9 mouse cellular contexts compared by ENCODE assay signal in the genomic region with DNA sequence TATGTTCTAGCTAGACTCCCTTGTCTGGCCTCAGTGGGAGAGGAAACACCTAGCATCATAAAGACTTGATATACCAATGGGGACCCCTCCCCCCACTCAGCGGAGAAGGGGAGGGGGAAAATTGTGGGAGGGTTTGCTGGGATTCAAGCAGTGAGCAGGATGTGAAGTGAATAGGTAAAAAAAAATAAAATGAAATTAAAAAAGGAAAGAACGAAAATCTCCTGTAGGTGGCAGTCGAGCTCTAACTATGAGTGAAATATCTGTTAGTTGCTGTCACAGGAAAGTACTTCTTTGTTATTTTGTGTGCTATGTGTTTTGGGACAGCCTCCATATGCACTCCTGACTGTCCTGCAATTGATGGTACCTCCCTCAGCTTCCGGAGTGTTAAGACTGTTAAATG.
A peak's percentile ranks its signal among the peaks of the same experiment; 100 is the strongest.
DNase-seq lines count a peak whose midpoint lies in the region; ATAC-seq and TF ChIP-seq lines count a peak whose summit lies in the region.
"Had no signal": no experiment of that assay in that cellular context is flagged by ENCODE, and none has a peak within 500 bp of the region (broad histone marks: within the 10 kb centered on the region; RNA-seq: fewer than 3 reads in every experiment).

No protein-coding gene starts in this region.

- no peak overlapping the region for H3K9ac ChIP-seq in kidney, postnatal 0 days (ENCODE audit: low read depth, low read length)
- no peak overlapping the region for H3K9ac ChIP-seq in stomach, postnatal 0 days (ENCODE audit: low read length)

- TF ChIP-seq EP300 in stomach, postnatal 0 days (optimal IDR thresholded peaks at IDR 0.05): no peak

- no peak for TF ChIP-seq POLR2A in cortical plate, adult 2 months (IDR thresholded peaks at IDR 0.05; ENCODE audit: extremely low read depth, insufficient read depth, low read length)

- TF ChIP-seq CTCF in gastrocnemius, adult 2 months (IDR thresholded peaks at IDR 0.05): peak; percentile 18; the same call in 1 of the 2 replicates
- peak; percentile 15; the same call in 1 of the 2 replicates for TF ChIP-seq CTCF in cortical plate, adult 2 months (IDR thresholded peaks at IDR 0.05; ENCODE audit: extremely low read depth, insufficient read depth, low read length)
- TF ChIP-seq CTCF in kidney, postnatal 0 days (IDR thresholded peaks at IDR 0.05; ENCODE audit: low read depth): peak; percentile 72
- peak; percentile 68 for TF ChIP-seq CTCF in stomach, postnatal 0 days (IDR thresholded peaks at IDR 0.05; ENCODE audit: low read depth)

- no peaks in the 10 kb centered on the region for H3K36me3 ChIP-seq in kidney, postnatal 0 days (ENCODE audit: insufficient read depth, low read length)
- H3K36me3 ChIP-seq in stomach, postnatal 0 days (ENCODE audit: control insufficient read depth, insufficient read depth, low read length): no peaks in the 10 kb centered on the region

- ATAC-seq in kidney, postnatal 0 days (replicated peaks; ENCODE audit: low FRiP score, low read depth): no peak
- ATAC-seq in stomach, postnatal 0 days (ENCODE audit: low FRiP score, low TSS enrichment): no peak

- WGBS in kidney, postnatal 0 days: 7% methylated on average over 4 of the region's 4 CpGs
- WGBS in stomach, postnatal 0 days: 9% methylated on average over 4 of the region's 4 CpGs

- no peak overlapping the region for H3K4me2 ChIP-seq in kidney, postnatal 0 days (ENCODE audit: low read length)
- no peak overlapping the region for H3K4me2 ChIP-seq in stomach, postnatal 0 days (replicated peaks; ENCODE audit: low read depth)

- no peaks in the 10 kb centered on the region for H3K9me3 ChIP-seq in kidney, postnatal 0 days (replicated peaks; ENCODE audit: low read length)
- no peaks in the 10 kb centered on the region for H3K9me3 ChIP-seq in stomach, postnatal 0 days (ENCODE audit: control insufficient read depth, low read length)

- intact Hi-C loops in gastrocnemius, adult 2 months (cut with DNase I): no loop called here

- no peaks in the 10 kb centered on the region for H3K4me1 ChIP-seq in cortical plate, adult 2 months (ENCODE audit: control insufficient read depth, insufficient read depth, low read length)
- no peaks in the 10 kb centered on the region for H3K4me1 ChIP-seq in kidney, postnatal 0 days (replicated peaks; ENCODE audit: insufficient read depth, low read length)
- no peaks in the 10 kb centered on the region for H3K4me1 ChIP-seq in stomach, postnatal 0 days (replicated peaks; ENCODE audit: control insufficient read depth, insufficient read depth)

- H3K27ac ChIP-seq in gastrocnemius, adult 2 months: no peak overlapping the region
- H3K27ac ChIP-seq in cortical plate, adult 2 months (ENCODE audit: insufficient read depth, low read length): no peak overlapping the region
- no peak overlapping the region for H3K27ac ChIP-seq in kidney, postnatal 0 days
- no peak overlapping the region for H3K27ac ChIP-seq in stomach, postnatal 0 days (replicated peaks)
- H3K27ac ChIP-seq: macrophage had no signal

- H3K27me3 ChIP-seq in kidney, postnatal 0 days (ENCODE audit: insufficient read depth, low read length): no peaks in the 10 kb centered on the region
- no peaks in the 10 kb centered on the region for H3K27me3 ChIP-seq in stomach, postnatal 0 days (ENCODE audit: control insufficient read depth, insufficient read depth, low read length)

- no peak for DNase-seq in gastrocnemius, adult 2 months
- DNase-seq in gastrocnemius, adult 18-20 months (ENCODE audit: low spot score): no peak
- peak; percentile 64 for DNase-seq in 3T3-L1 (ENCODE audit: low read depth, low spot score)
- peak; percentile 84 for DNase-seq in kidney, postnatal 0 days (ENCODE audit: low spot score)
- DNase-seq in stomach, postnatal 0 days (ENCODE audit: low spot score): no peak
- DNase-seq in gastrocnemius, adult 8-10 months (ENCODE audit: low spot score in 2 of 2): no peak
- no peak for DNase-seq in adrenal gland, postnatal 4 days (ENCODE audit: low spot score in 2 of 2)

- H3K4me3 ChIP-seq in gastrocnemius, adult 2 months: no peak overlapping the region
- H3K4me3 ChIP-seq in cortical plate, adult 2 months (ENCODE audit: insufficient read depth, low read length): no peak overlapping the region
- H3K4me3 ChIP-seq in kidney, postnatal 0 days (replicated peaks; ENCODE audit: low read depth, low read length): no peak overlapping the region
- H3K4me3 ChIP-seq in stomach, postnatal 0 days (ENCODE audit: low read depth, low read length): no peak overlapping the region

Comparison
In these comparisons a context has a peak if more than half of its experiments do, and no peak if none do; other contexts are left out.
1. DNase-seq: peak in 3T3-L1 (single experiment) and kidney, postnatal 0 days (single experiment); none in gastrocnemius, adult 2 months (single experiment), gastrocnemius, adult 18-20 months (single experiment), stomach, postnatal 0 days (single experiment), gastrocnemius, adult 8-10 months (0 of 2) and adrenal gland, postnatal 4 days (0 of 2).
2. CTCF ChIP-seq: peak in every context shown above with its lines; median percentile 72 in kidney, postnatal 0 days; 68 in stomach, postnatal 0 days; 18 in gastrocnemius, adult 2 months; 15 in cortical plate, adult 2 months.